Mouse (Mus musculus) forebrain, embryonic 15.5 days (tissue): ENCODE measurements around the gene Serpina9. TPM values are rescaled to one million over a fixed set of nuclear protein-coding genes. Genes with fewer than 3 reads are reported as not detected.

Experiments
- ATAC-seq: fragments of 200-750 bp; cut with Nextera tagmentation; replicated peaks from 2 replicates; pipeline ENCODE4 v1.8.0; 2017; ENCODE audit warnings: mild to moderate bottlenecking, moderate TSS enrichment, moderate library complexity
- H3K27ac ChIP-seq: fragments of 300-500 bp; sonication (generic); replicated peaks from 2 replicates; pipeline ENCODE4 v1.5.1; 2015; ENCODE audit warnings: mild to moderate bottlenecking, inconsistent platforms
- H3K27me3 ChIP-seq: fragments of 300-500 bp; sonication (generic); 2 replicates; pipeline ENCODE4 v1.6.1; 2015; ENCODE audit warnings: inconsistent platforms
- H3K36me3 ChIP-seq: fragments of 300-500 bp; sonication (generic); 2 replicates; pipeline ENCODE4 v1.6.1; 2015; ENCODE audit warnings: mild to moderate bottlenecking, inconsistent platforms
- H3K4me1 ChIP-seq: fragments of 300-500 bp; sonication (generic); 2 replicates; pipeline ENCODE4 v1.6.1; 2015; ENCODE audit warnings: inconsistent platforms
- H3K4me2 ChIP-seq: fragments of 300-500 bp; sonication (generic); replicated peaks from 2 replicates; pipeline ENCODE4 v1.6.1; 2015; ENCODE audit warnings: mild to moderate bottlenecking, inconsistent platforms
- H3K4me3 ChIP-seq: fragments of 300-500 bp; sonication (generic); 2 replicates; pipeline ENCODE4 v1.5.1; 2015; ENCODE audit warnings: mild to moderate bottlenecking, inconsistent platforms
- H3K9ac ChIP-seq: fragments of 300-500 bp; sonication (generic); replicated peaks from 2 replicates; pipeline ENCODE4 v1.6.1; 2015; ENCODE audit warnings: mild to moderate bottlenecking, inconsistent platforms
- H3K9me3 ChIP-seq: fragments of 300-500 bp; sonication (generic); 2 replicates; pipeline ENCODE4 v1.6.1; 2016; ENCODE audit warnings: inconsistent platforms
- WGBS: fragments of 180-500 bp; shearing (Covaris S2); methylation state at CpG from one replicate; pipeline ENCODE4 v1.1.7; 2015; ENCODE audit warnings: mixed read lengths; 5-methylcytosine and 5-hydroxymethylcytosine counted together
- polyA plus RNA-seq: library from polyadenylated mRNA; unstranded; fragments of >200 nt; fragmentation: Nextera tagmentation; extraction: Ambion mirVana; gene quantifications from 2 replicates; pipeline ENCODE4 v1.2.1, GENCODE M21; 2015

Gene Serpina9
- polyA plus RNA-seq, 1 experiment from 2014 or later = not detected

DNA sequence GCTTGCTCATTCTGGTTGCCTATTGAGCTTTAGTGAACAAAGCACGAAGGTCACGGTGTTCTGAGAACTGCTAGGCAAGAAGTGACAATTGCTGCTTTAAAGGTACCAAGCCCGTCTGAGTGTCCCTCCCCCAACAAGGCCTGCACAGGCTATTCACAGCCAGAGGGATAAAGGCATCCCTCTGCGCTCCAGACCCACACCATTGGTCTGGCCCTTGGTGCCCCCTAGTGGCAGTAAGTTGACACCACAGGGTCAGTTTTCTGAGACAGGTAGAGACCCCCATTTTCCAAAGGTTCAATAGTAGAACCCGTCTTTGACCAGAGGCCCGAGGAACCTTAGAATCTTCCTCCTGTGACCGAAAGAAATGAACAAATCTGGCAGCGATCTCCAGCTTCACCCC, 16.4 kb upstream of the Serpina9 start:
- no peaks in the 10 kb centered on the region for H3K4me1 ChIP-seq
- no peak overlapping the region for H3K4me3 ChIP-seq
- 40% methylated on average over 8 of the region's 8 CpGs for WGBS
- no peaks in the 10 kb centered on the region for H3K9me3 ChIP-seq
- H3K4me2 ChIP-seq = no peak overlapping the region
- no peak overlapping the region for H3K27ac ChIP-seq
- H3K27me3 ChIP-seq = no peaks in the 10 kb centered on the region
- H3K36me3 ChIP-seq = no peaks in the 10 kb centered on the region
- no peak for ATAC-seq
- no peak overlapping the region for H3K9ac ChIP-seq

DNA sequence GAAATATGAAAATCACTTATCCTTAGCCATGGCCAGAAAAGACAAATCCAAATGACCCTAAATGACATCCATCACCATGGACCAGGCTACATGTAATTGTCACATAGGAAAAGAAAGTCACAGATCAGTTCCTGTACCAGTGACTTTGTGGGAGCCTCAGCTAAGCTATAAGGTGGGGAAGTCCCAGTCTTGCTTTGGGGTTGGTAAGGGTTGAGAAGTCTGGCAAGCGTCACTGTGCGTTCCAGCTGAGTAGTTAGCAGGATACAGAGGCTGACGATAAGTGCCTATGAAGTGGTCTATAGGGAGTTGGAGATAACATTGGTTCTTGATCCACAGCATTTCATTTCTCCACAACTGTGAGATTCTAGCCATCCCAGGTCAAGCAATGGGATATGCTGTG, 1.7 kb upstream of the Serpina9 start:
- ATAC-seq = no peak
- Histone ChIP-seq H3K4me1 (no peaks in the 10 kb centered on the region), H3K9ac (no peak overlapping the region)

GRCm38 (mm10) chr12:104004689-104005088, 8.9 kb downstream of the Serpina9 start:
- Histone ChIP-seq H3K27me3 (no peaks in the 10 kb centered on the region), H3K9ac (no peak overlapping the region), H3K4me3 (no peak overlapping the region), H3K4me2 (no peak overlapping the region), H3K4me1 (no peaks in the 10 kb centered on the region), H3K9me3 (no peaks in the 10 kb centered on the region), H3K36me3 (no peaks in the 10 kb centered on the region), H3K27ac (no peak overlapping the region)
- WGBS = 84% methylated on average over 5 of the region's 5 CpGs
- no peak for ATAC-seq

More for the DNA sequence above, 1.7 kb upstream of the Serpina9 start:
- H3K4me2 ChIP-seq = no peak overlapping the region
- no peaks in the 10 kb centered on the region for H3K27me3 ChIP-seq
- no peak overlapping the region for H3K27ac ChIP-seq
- H3K4me3 ChIP-seq = no peak overlapping the region
- no peaks in the 10 kb centered on the region for H3K9me3 ChIP-seq
- no peaks in the 10 kb centered on the region for H3K36me3 ChIP-seq
- 89% methylated on average over 3 of the region's 3 CpGs for WGBS

DNA sequence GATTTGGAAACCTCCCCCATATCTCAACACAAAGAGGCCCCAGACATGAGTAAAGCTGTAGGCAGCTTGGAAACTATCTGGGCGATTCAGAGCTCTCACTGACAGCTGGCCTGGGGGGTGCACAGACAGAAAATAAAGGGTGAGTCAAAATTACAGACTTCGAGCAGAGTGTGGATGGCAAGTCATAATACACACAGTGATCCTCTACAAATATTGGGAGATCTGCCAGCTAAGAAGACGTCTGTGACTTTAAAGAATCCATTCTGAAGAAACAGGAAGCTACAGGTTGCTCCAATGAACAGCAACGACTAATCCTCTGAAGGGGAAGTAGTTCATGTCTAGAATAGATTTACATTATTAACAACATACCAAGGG, 10.3 kb downstream of the Serpina9 start:
- Histone ChIP-seq H3K4me1 (no peaks in the 10 kb centered on the region), H3K9ac (no peak overlapping the region), H3K36me3 (no peaks in the 10 kb centered on the region), H3K4me3 (no peak overlapping the region), H3K9me3 (no peaks in the 10 kb centered on the region), H3K27ac (no peak overlapping the region), H3K27me3 (no peaks in the 10 kb centered on the region), H3K4me2 (no peak overlapping the region)
- no peak for ATAC-seq
- WGBS = 65% methylated on average over 4 of the region's 4 CpGs

GRCm38 (mm10) chr12:104002569-104003237, 10.9 kb downstream of the Serpina9 start:
- Histone ChIP-seq H3K9me3 (no peaks in the 10 kb centered on the region), H3K4me3 (no peak overlapping the region), H3K36me3 (no peaks in the 10 kb centered on the region), H3K4me2 (no peak overlapping the region), H3K27me3 (no peaks in the 10 kb centered on the region), H3K27ac (no peak overlapping the region), H3K9ac (no peak overlapping the region), H3K4me1 (no peaks in the 10 kb centered on the region)
- 82% methylated on average over 10 of the region's 10 CpGs for WGBS
- no peak for ATAC-seq

- Histone ChIP-seq H3K27me3 (no peaks in the 10 kb centered on the region), H3K4me1 (no peaks in the 10 kb centered on the region), H3K27ac (no peak overlapping the region), H3K4me3 (no peak overlapping the region), H3K4me2 (no peak overlapping the region), H3K9ac (no peak overlapping the region), H3K36me3 (no peaks in the 10 kb centered on the region), H3K9me3 (no peaks in the 10 kb centered on the region)
- ATAC-seq = no peak
- WGBS = 94% methylated on average over 3 of the region's 3 CpGs
These were observed 13.0 kb downstream of the Serpina9 start for GRCm38 (mm10) chr12:104000594-104000993.

DNA sequence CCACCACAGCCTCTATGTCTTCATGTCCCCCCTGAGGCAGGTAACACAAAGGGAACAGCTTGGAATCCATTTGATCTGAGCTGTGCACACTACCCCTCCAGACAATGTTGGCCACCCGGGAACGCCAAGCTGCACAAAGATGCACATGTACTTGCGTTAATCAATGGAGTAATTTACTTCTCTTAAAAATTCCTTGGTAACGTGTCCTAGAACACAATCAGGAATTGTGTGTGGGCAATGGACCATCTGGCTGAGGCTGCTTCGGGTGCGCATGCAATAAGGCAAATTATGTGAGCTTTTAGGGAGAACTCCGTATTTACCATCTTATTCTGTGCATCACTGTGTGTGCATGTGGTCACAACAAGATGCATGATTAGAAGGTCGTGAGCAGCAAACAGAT, 13.9 kb downstream of the Serpina9 start:
- WGBS = 60% methylated on average over 8 of the region's 8 CpGs
- Histone ChIP-seq H3K4me3 (no peak overlapping the region), H3K36me3 (no peaks in the 10 kb centered on the region), H3K9me3 (no peaks in the 10 kb centered on the region), H3K4me1 (no peaks in the 10 kb centered on the region), H3K27ac (no peak overlapping the region), H3K4me2 (no peak overlapping the region), H3K27me3 (no peaks in the 10 kb centered on the region), H3K9ac (no peak overlapping the region)
- no peak for ATAC-seq

DNA sequence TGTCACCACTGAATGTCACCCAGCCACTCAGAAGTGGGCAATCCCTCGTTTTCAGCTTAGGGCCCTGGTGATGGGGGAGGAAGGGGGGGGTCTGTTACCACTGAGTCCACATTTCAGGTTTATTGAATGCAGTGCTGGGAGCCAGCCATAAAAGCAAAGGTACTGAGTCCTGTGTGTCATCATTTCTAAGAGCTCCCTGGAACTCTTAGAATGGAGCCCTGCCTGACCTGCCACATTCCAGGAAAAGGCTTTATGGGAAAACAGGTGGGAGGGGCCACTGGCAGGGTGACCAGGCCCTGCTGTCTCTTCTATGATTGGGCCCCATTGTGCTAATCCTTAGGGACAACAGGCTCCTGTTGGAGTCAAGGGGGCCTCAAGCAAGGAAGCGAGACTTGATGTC, 17.0 kb downstream of the Serpina9 start:
- H3K4me2 ChIP-seq = no peak overlapping the region
- H3K4me1 ChIP-seq = no peaks in the 10 kb centered on the region
- H3K9ac ChIP-seq = no peak overlapping the region
- H3K27me3 ChIP-seq = no peaks in the 10 kb centered on the region
- 59% methylated on average over 2 of the region's 2 CpGs for WGBS
- no peak overlapping the region for H3K4me3 ChIP-seq
- H3K36me3 ChIP-seq = no peaks in the 10 kb centered on the region
- no peak for ATAC-seq
- no peak overlapping the region for H3K27ac ChIP-seq
- H3K9me3 ChIP-seq = no peaks in the 10 kb centered on the region

GRCm38 (mm10) chr12:103995292-103996072, 18.1 kb downstream of the Serpina9 start:
- Histone ChIP-seq H3K4me2 (no peak overlapping the region), H3K9me3 (no peaks in the 10 kb centered on the region), H3K4me3 (no peak overlapping the region), H3K27ac (no peak overlapping the region), H3K36me3 (no peaks in the 10 kb centered on the region), H3K9ac (no peak overlapping the region), H3K4me1 (no peaks in the 10 kb centered on the region), H3K27me3 (no peaks in the 10 kb centered on the region)
- WGBS = 42% methylated on average over 5 of the region's 5 CpGs
- peak; percentile 61 for ATAC-seq

DNA sequence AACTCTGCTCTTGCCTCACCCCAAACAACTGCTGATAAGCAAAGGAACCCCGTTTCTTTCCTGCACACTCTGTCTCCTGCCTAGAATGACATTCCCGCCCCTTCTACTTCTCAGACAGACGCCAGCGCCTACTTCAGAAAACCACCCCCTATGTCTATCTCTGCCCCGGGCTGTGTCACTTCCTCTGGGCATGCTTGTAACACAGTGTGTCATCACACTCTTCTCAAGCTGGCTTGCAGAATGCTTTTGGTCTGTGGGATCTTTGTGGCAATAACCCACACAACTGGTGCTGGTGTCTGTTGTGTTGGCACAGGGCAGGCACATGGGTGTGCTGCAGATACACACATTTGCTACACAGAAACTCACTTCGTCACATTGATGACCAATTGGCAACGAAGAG, 20.6 kb downstream of the Serpina9 start:
- H3K4me1 ChIP-seq = no peaks in the 10 kb centered on the region
- no peak overlapping the region for H3K9ac ChIP-seq
- ATAC-seq = no peak
- H3K27ac ChIP-seq = no peak overlapping the region
- no peaks in the 10 kb centered on the region for H3K9me3 ChIP-seq
- no peak overlapping the region for H3K4me2 ChIP-seq
- H3K27me3 ChIP-seq = no peaks in the 10 kb centered on the region
- 81% methylated on average over 7 of the region's 7 CpGs for WGBS
- no peaks in the 10 kb centered on the region for H3K36me3 ChIP-seq
- H3K4me3 ChIP-seq = no peak overlapping the region

DNA sequence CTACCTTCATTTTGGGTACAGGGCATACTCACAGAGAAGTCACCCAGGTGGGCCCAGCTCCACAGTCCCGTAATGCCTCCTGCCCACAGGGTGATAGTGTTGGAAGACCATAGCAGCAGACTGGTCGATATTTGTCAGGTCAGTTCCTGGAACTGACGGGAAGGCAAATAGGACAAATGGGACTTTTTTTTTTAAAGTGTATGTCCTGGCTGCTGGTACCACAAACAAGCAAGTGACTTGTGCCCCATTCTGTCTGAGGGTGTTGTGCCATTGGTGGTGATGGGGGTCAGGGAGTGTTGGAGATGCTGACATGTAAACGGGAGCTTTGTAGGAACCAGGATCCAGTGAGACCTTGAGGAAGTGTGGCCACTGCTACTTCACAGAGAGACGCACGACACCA, 23.7 kb downstream of the Serpina9 start, which contains the start of gene Serpina11:
TSS of gene Serpina11 (minus strand) at position 101 of the 400 bp plus-strand sequence.
- no peak for ATAC-seq
- Histone ChIP-seq H3K9me3 (no peaks in the 10 kb centered on the region), H3K4me1 (no peaks in the 10 kb centered on the region), H3K9ac (no peak within 1 kb of the TSS), H3K4me2 (no peak within 1 kb of the TSS), H3K4me3 (no peak within 1 kb of the TSS), H3K27ac (no peak within 1 kb of the TSS), H3K27me3 (no peaks in the 10 kb centered on the region), H3K36me3 (no peaks in the 10 kb centered on the region)
- WGBS = 94% methylated on average over 6 of the region's 6 CpGs

GRCm38 (mm10) chr12:103989514-103989767, 24.1 kb downstream of the Serpina9 start:
- Histone ChIP-seq H3K4me3 (no peak overlapping the region), H3K36me3 (no peaks in the 10 kb centered on the region), H3K27me3 (no peaks in the 10 kb centered on the region), H3K4me2 (no peak overlapping the region), H3K9me3 (no peaks in the 10 kb centered on the region), H3K4me1 (no peaks in the 10 kb centered on the region), H3K9ac (no peak overlapping the region), H3K27ac (no peak overlapping the region)
- WGBS = 64% methylated on average over 2 of the region's 2 CpGs
- ATAC-seq = no peak
